Mouse (Mus musculus): ENCODE data around the gene Vmn2r83.
A peak's percentile ranks its signal among the peaks of the same experiment; 100 is the strongest.
"Not testable (repeated sequence)": the region's sequence is repeated elsewhere in the genome, so short reads cannot be mapped to it uniquely, and the experiment has no call there.

The Vmn2r83 gene

GRCm38 (mm10) chr10:79468431-79468830, at the start of gene Vmn2r83:
TSS of gene Vmn2r83 (plus strand) at chr10:79468731.
- DNase-seq: no peak

- DNase-seq: not testable (repeated sequence)
Observed at GRCm38 (mm10) chr10:79435141-79435820, 33.2 kb upstream of the Vmn2r83 start.

- DNase-seq: peak; percentile 3 to 7
Observed at GRCm38 (mm10) chr10:79495886-79496285, 27.4 kb downstream of the Vmn2r83 start.

- no peak for DNase-seq
Observed at GRCm38 (mm10) chr10:79496701-79497288, 28.3 kb downstream of the Vmn2r83 start.

GRCm38 (mm10) chr10:79502830-79503644, 34.5 kb downstream of the Vmn2r83 start:
- no peak for DNase-seq

- no peak for DNase-seq
Observed at GRCm38 (mm10) chr10:79506709-79507108, 38.2 kb downstream of the Vmn2r83 start.

- DNase-seq: no peak
Observed at GRCm38 (mm10) chr10:79524433-79524832, 55.9 kb downstream of the Vmn2r83 start.

- DNase-seq: no peak
Observed at GRCm38 (mm10) chr10:79525456-79526325, 57.2 kb downstream of the Vmn2r83 start.

- DNase-seq: no peak
Observed at GRCm38 (mm10) chr10:79526661-79527452, 58.3 kb downstream of the Vmn2r83 start.

GRCm38 (mm10) chr10:79527453-79527845, 58.9 kb downstream of the Vmn2r83 start:
- DNase-seq: no peak

- no peak for DNase-seq
Observed at GRCm38 (mm10) chr10:79528081-79528480, 59.5 kb downstream of the Vmn2r83 start.

- no peak for DNase-seq
Observed at GRCm38 (mm10) chr10:79530241-79530640, 61.7 kb downstream of the Vmn2r83 start.

- no peak for DNase-seq
Observed at GRCm38 (mm10) chr10:79530721-79531120, 62.2 kb downstream of the Vmn2r83 start.

GRCm38 (mm10) chr10:79531593-79531992, 63.1 kb downstream of the Vmn2r83 start:
- DNase-seq: no peak

- peak; percentile 30 to 50 for DNase-seq
Observed at GRCm38 (mm10) chr10:79532678-79533077, 64.1 kb downstream of the Vmn2r83 start.

- peak; percentile 88 to 92 for DNase-seq
Observed at GRCm38 (mm10) chr10:79533126-79533911, 64.8 kb downstream of the Vmn2r83 start, which contains the start of gene Plpp2. TSS of gene Plpp2 (minus strand) at chr10:79533796.

- DNase-seq: peak in 1 of 2 experiments; percentile 1
Observed at GRCm38 (mm10) chr10:79534426-79534825, 65.9 kb downstream of the Vmn2r83 start.

- DNase-seq: peak in 1 of 2 experiments; percentile 1
Observed at GRCm38 (mm10) chr10:79535431-79535830, 66.9 kb downstream of the Vmn2r83 start.

- DNase-seq: no peak
Observed at GRCm38 (mm10) chr10:79536461-79537080, 68.0 kb downstream of the Vmn2r83 start.

- no peak for DNase-seq
Observed at GRCm38 (mm10) chr10:79537271-79537670, 68.7 kb downstream of the Vmn2r83 start.
